Mouse (Mus musculus): ENCODE measurements around the gene Dpysl4.

Gene Dpysl4

GRCm38 (mm10) chr7:139100531-139101095 lies 14.8 kb downstream of the Dpysl4 start:
- DNase-seq (ENCODE audit: low spot score), result no peak

- DNase-seq (ENCODE audit: low spot score), result no peak
Measured at GRCm38 (mm10) chr7:139101286-139101804, 15.5 kb downstream of the Dpysl4 start.

GRCm38 (mm10) chr7:139101826-139102225 lies 16.0 kb downstream of the Dpysl4 start:
- no peak for DNase-seq (ENCODE audit: low spot score)

- no peak for DNase-seq (ENCODE audit: low spot score)
Measured at GRCm38 (mm10) chr7:139103960-139104381, 18.2 kb downstream of the Dpysl4 start.

- no peak for DNase-seq (ENCODE audit: low spot score)
Measured at GRCm38 (mm10) chr7:139105076-139105475, 19.3 kb downstream of the Dpysl4 start.

- no peak for DNase-seq (ENCODE audit: low spot score)
Measured at GRCm38 (mm10) chr7:139105705-139106104, 19.9 kb downstream of the Dpysl4 start.

GRCm38 (mm10) chr7:139107908-139108650 lies 22.3 kb downstream of the Dpysl4 start:
- no peak for DNase-seq (ENCODE audit: low spot score)

GRCm38 (mm10) chr7:139119152-139119774 lies 33.5 kb downstream of the Dpysl4 start:
- DNase-seq (ENCODE audit: low spot score), result peak; percentile 84

- no peak for DNase-seq (ENCODE audit: low spot score)
Measured at GRCm38 (mm10) chr7:139119775-139120153, 34.0 kb downstream of the Dpysl4 start.

GRCm38 (mm10) chr7:139125881-139126280 lies 40.1 kb downstream of the Dpysl4 start:
- DNase-seq (ENCODE audit: low spot score), result no peak

GRCm38 (mm10) chr7:139126549-139126948 lies 40.7 kb downstream of the Dpysl4 start:
- no peak for DNase-seq (ENCODE audit: low spot score)

GRCm38 (mm10) chr7:139128994-139129393 lies 43.2 kb downstream of the Dpysl4 start:
- no peak for DNase-seq (ENCODE audit: low spot score)

GRCm38 (mm10) chr7:139130361-139130760 lies 44.6 kb downstream of the Dpysl4 start:
- DNase-seq (ENCODE audit: low spot score), result no peak

- no peak for DNase-seq (ENCODE audit: low spot score)
Measured at GRCm38 (mm10) chr7:139131538-139131937, 45.7 kb downstream of the Dpysl4 start.

GRCm38 (mm10) chr7:139133446-139133845 lies 47.6 kb downstream of the Dpysl4 start:
- no peak for DNase-seq (ENCODE audit: low spot score)

GRCm38 (mm10) chr7:139135236-139135635 lies 49.4 kb downstream of the Dpysl4 start:
- no peak for DNase-seq (ENCODE audit: low spot score)

GRCm38 (mm10) chr7:139136906-139137491 lies 51.2 kb downstream of the Dpysl4 start:
- no peak for DNase-seq (ENCODE audit: low spot score)

- DNase-seq (ENCODE audit: low spot score), result no peak
Measured at GRCm38 (mm10) chr7:139139921-139140461, 54.2 kb downstream of the Dpysl4 start.

- no peak for DNase-seq (ENCODE audit: low spot score)
Measured at GRCm38 (mm10) chr7:139143785-139144184, 58.0 kb downstream of the Dpysl4 start.

GRCm38 (mm10) chr7:139145891-139146290 lies 60.1 kb downstream of the Dpysl4 start:
- no peak for DNase-seq (ENCODE audit: low spot score)

GRCm38 (mm10) chr7:139147360-139147759 lies 61.6 kb downstream of the Dpysl4 start:
- DNase-seq (ENCODE audit: low spot score), result no peak

- no peak for DNase-seq (ENCODE audit: low spot score)
Measured at GRCm38 (mm10) chr7:139149373-139149772, 63.6 kb downstream of the Dpysl4 start.

Measured in layer of hippocampus, adult 9-10 months (tissue).